Mouse (Mus musculus): Measurements from ENCODE around the gene Frmd4a. TPM values are rescaled to one million over a fixed set of nuclear protein-coding genes. Genes with fewer than 3 reads are reported as not detected.

Gene Frmd4a
- total RNA-seq (2022), result 10 to 100 TPM; 10.3 to 20.8 (median 15.6) TPM

DNA sequence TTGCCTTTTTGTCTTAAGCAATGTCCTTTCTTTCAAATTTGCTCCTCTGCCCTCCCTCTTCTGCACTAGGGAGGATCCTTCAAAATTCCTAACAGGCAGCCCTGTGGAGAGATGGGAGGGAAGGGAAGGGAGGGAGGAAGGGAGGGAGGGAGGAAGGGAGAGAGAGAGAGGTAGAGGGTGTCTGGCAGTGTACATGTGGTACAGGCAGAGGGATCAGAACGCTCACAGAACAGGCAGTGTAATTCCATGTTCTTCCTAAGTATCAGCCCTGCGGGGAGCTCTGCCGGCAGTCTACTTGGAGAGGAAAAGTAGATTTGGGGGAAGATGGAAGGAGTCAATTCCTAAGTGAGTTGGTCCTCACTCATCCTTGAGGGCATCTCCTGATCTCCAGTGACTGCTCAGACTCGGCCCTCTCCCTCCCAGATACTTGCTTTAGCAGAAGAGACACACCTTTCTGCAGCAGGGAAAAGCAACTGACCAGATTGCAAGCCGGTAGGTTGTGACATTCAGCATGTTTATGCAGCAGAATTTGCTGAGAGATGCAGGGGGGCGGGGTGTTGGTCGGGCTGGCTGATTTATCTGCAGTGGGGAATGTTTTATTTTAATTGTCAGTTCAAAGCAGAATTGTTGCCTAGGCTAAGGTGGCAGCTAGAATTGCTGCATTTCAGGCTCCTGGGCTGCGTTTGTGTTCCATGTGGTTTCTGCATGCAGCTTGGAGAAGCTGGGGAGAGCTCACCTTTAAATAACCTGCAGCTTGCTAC, at the start of gene Frmd4a:
Gene Frmd4a (plus strand): TSS at position 190 of the 761 bp plus-strand sequence.
- no peak for DNase-seq

GRCm38 (mm10) chr2:3988876-3989275, 28.6 kb upstream of the Frmd4a start:
- no peak for DNase-seq

DNA sequence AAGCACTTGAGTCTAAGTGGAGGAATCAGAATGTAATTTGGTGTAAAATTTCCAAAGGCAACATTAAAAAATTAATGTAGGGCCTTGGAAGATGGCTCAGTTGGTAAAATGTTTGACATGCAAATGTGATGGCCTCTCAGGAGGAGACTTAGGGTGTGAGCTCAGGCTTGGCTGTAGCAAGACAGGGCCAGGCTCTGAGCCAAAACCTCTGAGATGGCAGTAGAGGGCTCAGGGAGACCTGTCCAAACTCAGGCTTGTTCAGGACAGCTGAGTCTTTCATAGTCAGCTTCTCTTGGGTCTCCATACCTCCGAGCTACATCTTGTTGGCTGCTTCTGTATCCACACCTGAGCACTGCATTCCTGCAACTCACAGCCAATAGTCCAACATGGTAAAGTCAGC, 27.1 kb upstream of the Frmd4a start:
- no peak for DNase-seq

DNA sequence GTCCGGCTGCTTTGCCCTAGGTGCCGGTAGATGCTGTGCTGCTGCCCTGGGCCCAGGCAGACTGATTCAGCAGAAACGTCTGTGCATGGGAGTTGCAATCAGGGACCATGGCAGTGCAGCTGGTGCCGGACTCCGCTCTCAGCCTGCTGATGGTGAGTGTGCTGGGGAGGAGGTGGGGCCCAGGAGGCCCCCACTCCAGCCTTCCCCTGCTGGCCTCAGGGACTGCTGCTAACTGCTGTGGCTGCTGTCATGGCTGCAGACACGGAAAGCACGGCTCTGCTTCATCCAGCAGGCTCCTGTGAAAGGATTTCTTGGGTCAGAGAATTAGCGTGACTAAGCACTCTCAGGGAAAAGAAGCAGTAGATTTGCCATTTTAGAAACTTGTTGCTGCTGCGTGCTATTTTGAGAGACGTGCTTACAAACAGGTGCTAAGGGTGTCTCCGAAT, 937 bp downstream of the Frmd4a start:
- DNase-seq, result no peak

DNA sequence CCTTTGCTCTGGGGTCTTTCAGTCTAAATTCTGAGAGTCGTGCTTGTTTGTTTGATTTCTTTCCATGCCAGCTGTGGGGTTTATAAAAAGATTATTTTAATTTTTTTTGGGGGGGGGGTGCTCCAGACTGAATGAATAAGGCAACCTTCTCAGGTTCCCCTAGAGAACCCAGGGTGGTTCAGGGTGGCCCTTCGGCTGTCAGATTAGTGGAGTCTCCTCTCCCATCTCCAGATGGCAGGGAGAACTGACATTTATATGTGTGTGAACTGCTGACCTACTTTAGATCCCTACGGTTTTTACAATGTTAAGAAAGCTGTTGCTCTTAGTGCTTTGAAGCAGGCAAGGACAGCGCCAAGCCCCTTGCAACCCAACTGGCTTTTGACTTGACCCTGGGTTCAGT, 1.4 kb downstream of the Frmd4a start:
- DNase-seq, result no peak

DNA sequence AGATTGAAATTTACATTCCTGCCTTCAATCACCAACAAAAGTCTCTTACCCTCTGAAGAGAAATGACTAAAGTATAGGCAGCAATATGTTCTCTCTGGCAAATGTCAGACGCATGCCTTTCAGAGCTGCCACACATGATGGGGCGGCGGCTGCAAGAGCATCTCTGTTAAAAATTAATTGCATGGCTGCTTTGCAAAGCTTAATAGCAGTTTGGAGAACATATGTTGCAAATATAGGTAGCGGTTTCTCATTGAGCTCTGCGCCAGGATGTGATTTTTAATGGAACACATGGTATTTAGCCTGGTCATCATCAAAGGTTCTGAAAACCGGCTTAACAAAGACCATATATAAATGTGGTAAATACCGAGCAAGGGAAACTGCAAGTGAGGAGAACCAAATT, 7.4 kb downstream of the Frmd4a start:
- no peak for DNase-seq

DNA sequence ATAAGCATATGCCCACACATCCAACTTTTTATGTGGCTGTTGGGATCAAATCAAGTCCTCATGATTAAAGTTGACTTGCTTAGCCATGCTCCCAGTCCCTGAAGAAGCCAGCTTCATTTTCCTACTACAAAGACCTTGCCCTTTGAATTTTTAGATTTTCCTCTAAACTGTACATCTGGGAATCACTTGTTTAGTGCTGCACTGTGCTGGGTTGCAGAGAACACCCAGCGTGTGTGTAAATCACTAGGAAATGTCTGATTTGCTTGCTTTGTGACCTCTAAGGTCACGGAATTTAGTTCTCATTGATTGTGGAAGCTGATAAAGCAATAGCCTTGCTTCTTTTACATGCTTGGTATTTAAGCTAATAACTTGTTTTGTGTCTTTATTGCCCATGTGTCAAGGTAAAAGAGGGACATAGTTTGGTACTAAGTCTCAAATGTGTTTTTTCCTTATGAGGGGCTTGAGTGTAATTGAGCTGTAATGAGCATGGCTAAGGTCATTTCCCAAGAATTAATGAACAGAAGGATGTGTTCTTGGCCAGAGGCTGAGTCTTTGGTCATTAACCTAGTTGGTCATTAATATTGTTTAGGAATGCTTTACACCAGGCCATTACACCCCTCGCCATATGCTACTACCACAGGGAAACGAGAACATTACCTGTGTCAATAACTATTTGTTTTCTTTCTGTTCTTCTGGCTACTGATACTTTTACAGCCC, 11.7 kb downstream of the Frmd4a start:
- DNase-seq, result no peak

DNA sequence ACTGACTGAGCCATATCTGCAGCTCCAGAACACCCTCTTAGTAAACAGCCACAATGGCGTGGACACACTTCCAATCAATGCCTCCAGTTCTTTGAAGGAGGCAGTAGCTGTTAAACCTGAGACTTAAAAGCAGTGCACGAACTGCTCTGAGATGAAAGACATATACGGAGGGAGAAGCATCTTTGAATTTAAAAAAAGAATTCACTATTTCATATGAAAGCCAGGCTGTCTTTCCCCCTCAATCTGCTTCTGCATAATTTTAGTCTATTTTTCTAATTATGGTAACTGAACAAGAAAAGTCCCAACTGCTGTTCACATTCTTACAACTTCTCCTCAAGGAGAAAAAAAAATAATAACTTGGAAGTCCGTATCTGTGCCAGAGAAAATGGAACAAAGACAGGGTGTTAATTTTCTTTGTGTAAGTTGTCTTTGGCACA, 18.7 kb downstream of the Frmd4a start:
- DNase-seq, result no peak

- no peak for DNase-seq
Observed at GRCm38 (mm10) chr2:4036651-4037117, 19.2 kb downstream of the Frmd4a start.

DNA sequence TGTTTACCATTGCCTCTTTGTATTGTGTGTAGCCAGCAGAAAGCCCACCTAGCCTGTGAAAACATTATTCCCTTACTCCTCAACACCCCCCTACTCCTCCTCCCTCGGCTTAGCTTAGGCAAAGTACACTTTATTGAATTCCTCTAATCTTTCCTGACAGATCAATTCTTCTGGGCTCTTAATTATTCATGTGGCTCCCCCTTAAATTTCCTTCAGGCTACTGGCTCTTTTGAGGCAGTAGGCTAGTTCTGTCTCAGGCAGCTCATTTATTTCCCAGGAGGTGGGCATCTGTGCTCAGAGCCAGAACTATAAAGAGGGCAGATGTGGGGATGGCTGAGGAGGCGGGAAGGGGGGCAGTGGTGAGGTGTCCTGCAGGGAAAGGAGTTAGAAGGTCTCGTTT, 24.5 kb downstream of the Frmd4a start:
- no peak for DNase-seq

DNA sequence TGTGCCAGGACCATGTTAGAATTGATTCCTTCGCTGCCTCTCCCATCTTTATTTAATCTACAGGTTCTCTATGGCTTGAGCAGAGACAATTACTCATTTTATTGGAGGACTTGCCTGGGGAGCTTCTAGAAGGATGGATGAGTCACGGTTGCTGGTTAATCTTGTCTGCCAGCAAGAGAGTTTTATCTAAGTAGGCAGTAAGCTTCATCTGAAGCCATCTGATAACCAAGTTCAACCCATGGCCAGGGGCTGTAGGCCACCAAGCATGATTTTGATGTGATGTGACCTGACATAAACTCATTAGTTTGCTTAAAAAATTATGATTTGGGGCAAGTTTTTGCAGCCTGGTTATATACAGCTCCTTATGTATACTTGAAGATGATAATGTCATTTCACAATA, 38.0 kb downstream of the Frmd4a start:
- peak; percentile 4 for DNase-seq

- no peak for DNase-seq
Observed at GRCm38 (mm10) chr2:4060675-4061074, 43.2 kb downstream of the Frmd4a start.

GRCm38 (mm10) chr2:4071831-4072230, 54.3 kb downstream of the Frmd4a start:
- no peak for DNase-seq

- DNase-seq, result no peak
Observed at GRCm38 (mm10) chr2:4083877-4084276, 66.4 kb downstream of the Frmd4a start.

- DNase-seq, result no peak
Observed at GRCm38 (mm10) chr2:4097601-4098000, 80.1 kb downstream of the Frmd4a start.

- no peak for DNase-seq
Observed at GRCm38 (mm10) chr2:4098948-4099776, 81.6 kb downstream of the Frmd4a start.

DNA sequence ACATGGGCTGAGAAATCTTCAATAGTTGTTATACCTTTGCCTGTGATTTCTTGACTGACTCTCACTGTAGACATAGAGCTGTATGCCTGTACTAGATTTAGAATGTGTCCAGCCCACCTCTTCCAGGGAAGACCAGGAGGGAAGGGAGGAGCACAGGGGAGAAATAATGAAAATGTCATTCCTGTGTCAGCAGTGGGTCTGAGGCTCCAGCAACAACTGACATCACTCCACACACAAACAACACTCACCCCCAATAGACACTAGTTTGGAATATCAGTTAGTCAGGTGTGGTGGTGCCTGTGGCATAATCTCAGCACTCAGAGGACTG, 82.2 kb downstream of the Frmd4a start:
- DNase-seq, result no peak

DNA sequence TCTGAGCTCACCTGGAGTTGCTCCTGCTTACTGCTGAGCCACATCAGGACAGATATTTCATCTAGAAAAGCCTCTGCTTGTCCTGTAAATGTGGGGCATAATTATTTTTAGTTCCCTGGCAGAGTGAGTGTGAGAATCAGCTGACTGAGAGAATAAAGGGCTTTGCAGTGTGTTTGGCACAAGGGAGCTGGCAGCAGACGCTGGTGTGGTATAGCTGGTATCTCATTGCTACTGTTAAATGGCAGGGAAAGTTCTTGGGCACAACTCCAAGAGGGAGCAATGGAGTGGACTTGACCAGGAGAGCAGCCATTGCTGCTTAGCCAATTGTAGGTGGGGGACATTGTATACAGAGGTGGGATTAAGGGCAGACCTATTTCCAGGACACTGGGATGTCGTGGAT, 83.9 kb downstream of the Frmd4a start:
- DNase-seq, result no peak

- no peak for DNase-seq
Observed at GRCm38 (mm10) chr2:4113303-4113920, 95.9 kb downstream of the Frmd4a start.

DNA sequence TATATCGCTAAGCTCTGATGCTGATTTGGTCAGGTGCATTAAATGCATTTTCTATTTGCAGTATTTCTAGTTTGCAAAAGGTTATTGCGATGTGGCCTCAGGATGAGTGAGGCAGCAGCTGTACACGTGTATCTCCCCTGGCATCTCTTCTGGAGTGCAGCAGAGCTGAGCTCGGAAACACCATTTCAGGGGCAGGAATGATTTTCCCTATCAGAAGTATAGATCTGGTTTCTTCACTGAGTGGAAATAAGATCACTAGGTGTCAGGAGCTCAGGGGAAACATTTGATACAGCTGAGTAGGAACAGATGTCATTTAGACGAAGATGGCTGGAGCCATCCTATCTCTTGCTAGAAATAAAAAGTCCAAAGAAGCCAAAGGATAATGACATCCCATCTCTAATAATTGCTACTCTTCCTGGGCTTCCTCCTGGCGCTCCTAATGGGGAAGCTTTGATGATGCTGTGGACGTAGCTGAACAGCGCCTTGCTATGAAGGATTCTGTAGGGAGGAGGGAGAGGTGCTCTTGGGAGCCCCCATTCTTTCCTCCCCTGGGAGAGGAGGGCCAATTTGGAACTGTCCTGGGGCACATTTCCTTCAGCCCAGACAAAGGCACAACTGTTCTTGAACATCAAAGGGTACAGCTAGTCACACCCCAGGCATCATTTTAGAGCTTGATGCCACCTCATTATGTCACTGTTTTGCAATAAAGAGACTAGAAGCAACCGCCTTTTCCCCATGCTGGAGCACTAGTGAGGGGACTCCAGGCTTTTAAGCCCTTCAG, 102.4 kb downstream of the Frmd4a start:
- no peak for DNase-seq

- no peak for DNase-seq
Observed at GRCm38 (mm10) chr2:4131216-4131615, 113.7 kb downstream of the Frmd4a start.

DNA sequence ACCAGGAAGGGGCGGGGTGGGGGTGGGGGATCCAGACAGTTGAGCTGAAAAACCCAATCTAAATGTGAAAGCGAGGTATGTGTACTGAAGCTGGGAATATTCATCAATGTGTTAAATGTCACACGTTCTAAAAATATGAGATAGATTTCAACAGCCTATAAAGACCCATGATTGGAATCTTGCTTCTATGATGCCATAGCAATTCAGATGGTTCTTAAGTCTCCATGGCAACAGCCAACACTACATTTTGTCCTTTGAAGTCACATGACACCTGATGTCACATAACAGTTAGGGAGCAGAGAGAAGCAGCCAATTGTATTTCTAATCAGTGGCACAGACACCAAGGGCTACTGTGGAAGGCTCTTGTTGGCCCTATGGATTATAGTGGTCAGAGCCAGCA, 120.0 kb downstream of the Frmd4a start:
- DNase-seq, result no peak

All from adrenal gland, adult 8-10 months (tissue).